Mouse (Mus musculus): ENCODE data around the gene Arl6ip6. TPM values are rescaled to one million over a fixed set of nuclear protein-coding genes. Genes with fewer than 3 reads are reported as not detected.

The Arl6ip6 gene
- total RNA-seq (2021), result 10 to 100 TPM; 11.5 to 14.6 TPM
- long read RNA-seq, experiment 1, transcript Arl6ip6-201 (4 exons, 2,548 nt), result major isoform, 10 of 10 reads
- long read RNA-seq, experiment 1, partial matches to known transcripts, result 0 of 10 reads
- long read RNA-seq, experiment 1, other reads (novel, unspliced or antisense), result 0 of 10 reads
- long read RNA-seq, experiment 2, transcript Arl6ip6-201 (4 exons, 2,548 nt), result major isoform, 11 of 13 reads
- long read RNA-seq, experiment 2, partial matches to known transcripts, result 0 of 13 reads
- long read RNA-seq, experiment 2, other reads (novel, unspliced or antisense), result 2 of 13 reads

DNA sequence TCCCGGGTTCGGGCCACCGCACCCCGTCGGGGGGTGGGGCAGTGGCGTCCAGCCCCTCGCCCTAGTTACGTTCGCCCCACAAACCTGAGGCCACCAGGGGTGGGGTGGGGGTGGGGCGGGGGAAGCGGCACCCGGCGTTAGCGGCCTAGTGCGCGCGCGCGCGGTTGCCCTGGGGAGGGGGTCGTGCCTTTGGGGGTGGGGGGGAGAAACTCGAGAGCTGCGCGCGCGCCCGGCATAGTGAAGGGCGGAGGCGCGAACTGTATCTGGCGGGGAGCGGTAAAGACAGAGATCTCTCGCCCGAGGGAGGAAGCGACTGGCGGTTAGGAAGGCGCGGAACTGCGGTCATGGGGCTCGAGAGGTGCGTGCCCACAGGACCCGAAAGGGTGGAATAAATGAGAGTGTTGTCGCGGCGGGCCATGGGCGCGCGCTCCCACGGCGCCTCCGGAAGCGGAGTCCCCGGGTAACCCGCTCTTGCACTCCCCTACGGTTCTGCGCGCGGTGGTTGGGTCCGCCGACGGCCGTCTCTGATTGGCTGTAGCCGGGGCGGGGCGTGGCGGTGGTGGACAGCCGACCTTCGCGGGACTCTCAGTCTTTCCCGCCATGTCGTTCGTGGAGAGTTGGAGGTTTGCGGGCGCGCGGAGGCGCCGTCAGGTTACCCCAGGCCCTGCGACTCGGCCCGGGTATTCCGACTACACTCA lies at the start of gene Arl6ip6:
Gene Arl6ip6, plus strand, starts transcription at position 204 of the 698 bp plus-strand sequence.
- peak; percentile 98 for DNase-seq

DNA sequence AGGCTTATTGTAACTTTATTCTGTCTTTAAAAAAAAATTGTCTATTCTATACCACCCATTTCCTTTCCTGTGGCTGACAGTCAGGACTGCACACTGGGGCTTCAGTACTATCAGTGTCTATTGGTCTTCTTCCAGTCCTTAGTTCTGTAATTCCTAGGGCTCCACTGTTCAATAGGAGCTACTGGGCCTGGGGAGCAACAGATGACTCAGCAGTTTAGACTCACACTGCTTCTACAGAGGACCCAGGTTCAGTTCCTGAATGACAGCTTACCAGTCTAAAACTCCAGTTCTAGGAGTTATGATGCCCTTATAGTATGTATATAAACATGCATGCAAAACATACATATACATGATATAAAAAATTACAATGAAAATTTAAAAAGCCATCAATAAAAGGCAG lies 44.7 kb upstream of the Arl6ip6 start:
- DNase-seq, result no peak

DNA sequence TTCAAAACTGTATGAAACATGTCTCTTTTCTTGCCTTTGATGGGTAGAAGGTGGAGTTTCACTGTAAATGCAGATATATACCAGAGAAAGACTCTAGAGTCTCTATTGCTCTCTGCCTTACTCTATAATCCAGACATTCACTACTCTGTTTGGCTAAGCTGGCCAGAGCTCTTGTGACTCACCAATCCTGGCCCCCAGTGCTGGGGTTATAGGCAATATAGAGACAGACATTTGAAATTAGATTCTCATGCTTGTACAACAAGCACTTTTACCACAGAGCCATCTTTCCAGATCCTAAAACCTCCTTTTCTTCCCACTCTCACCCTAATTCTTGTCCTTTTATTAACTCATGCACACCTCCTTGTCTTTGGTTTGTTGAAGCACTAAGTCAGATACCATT lies 17.6 kb upstream of the Arl6ip6 start:
- DNase-seq, result no peak

- no peak for DNase-seq
Observed at GRCm38 (mm10) chr2:53178966-53179365, 12.6 kb upstream of the Arl6ip6 start.

GRCm38 (mm10) chr2:53179876-53180275 lies 11.7 kb upstream of the Arl6ip6 start:
- DNase-seq, result no peak

DNA sequence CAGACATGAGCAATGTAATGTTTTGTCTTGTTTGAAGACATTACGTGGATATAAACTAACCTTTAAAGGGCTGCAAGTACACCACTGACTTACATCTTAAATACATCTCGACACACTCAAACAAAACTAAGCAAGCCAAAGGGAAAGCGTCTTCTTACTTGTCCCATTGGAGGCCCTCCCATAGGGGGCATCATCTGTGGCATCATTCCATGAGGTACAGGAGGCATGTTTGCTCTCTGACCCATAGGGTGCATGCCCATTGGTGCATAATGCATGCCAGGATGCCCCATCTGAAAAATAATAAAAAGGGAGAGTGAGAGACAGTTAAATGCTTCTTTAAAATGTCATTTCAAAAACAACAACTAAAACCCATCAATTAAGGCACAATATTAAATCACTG lies 1.7 kb upstream of the Arl6ip6 start:
- DNase-seq, result peak; percentile 9

DNA sequence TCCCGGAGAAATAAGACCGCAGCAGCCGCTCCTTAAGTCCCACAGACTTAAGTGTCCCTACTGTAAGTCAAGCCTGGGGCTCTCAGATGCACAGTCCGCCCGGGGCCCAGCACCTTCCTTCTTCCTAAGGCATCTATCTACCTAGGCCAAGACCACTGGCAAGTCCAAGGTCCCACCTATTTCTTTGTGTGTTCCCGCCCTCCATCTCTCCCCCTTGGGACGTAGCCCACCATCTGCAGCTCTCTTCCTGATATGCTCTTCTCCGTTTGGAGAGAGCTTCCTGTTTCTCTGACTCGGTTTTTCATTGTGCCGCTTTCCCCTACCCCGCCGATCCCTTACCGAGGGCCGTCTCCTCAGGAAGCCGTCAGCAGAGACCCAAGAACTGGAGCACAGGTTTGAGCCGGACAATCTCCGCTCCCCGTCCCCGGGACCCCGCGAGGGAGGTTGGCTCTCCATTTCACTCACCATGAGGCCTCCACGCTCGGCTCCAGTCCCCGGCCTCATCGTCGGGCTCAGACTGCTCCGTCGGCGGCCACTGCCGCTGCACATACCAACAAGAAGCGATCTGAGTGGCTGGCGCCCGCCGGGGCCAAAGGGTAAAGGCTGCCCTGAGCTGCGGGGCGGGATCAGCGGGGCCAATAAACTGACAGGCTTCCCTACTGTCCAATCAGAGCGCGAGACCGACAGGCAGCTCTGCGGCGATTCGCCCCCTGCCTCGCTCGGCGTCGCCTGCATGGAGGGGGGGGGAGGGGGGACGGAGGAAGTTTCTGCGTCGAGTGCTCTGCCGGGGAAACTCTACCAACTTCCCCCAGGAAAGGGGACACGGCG lies 628 bp upstream of the Arl6ip6 start, which contains the start of gene Prpf40a:
Gene Prpf40a, minus strand, starts transcription at position 601 of the 828 bp plus-strand sequence.
- DNase-seq, result peak; percentile 100

DNA sequence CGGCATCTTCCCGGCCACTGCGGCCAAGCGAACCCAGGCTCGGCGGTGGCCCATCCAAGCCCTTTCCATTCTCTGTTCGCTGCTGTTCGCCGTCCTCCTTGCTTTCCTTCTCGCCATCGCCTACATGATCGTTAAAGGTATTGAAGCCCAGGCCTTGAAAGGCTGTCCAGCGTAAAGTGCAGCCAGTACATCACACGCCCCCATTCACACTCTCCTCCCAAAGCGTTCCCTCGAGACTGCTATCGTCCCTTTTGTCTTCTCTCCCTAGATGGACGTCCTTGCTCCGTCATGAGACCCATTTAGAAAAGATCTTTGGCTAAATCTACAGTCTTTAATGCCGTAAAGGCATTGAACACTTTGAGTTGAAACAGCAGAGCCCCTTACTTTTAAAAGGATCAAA lies 860 bp downstream of the Arl6ip6 start:
- no peak for DNase-seq

GRCm38 (mm10) chr2:53196431-53196830 lies 4.9 kb downstream of the Arl6ip6 start:
- DNase-seq, result no peak

DNA sequence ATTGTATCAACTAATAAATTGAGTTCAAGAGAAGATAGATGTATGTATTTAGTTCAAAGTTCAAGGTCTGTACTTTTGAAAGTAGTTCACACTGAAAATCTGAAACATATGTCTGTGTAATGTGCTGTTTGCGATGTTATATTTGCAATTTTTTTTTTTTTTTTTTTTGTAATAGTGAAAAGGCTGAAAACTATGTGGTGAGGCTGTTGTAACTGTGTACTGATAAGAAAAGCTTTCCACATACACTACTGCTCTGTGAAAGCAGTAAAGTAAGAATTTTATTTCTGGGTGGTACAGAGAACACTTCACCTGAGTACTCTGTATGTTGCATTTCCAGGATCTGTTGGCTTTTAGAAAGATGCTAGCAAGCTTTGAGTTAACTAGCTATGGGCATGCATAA lies 7.7 kb downstream of the Arl6ip6 start:
- no peak for DNase-seq

GRCm38 (mm10) chr2:53200164-53200885 lies 8.8 kb downstream of the Arl6ip6 start:
- DNase-seq, result no peak

GRCm38 (mm10) chr2:53204373-53205274 lies 13.1 kb downstream of the Arl6ip6 start:
- DNase-seq, result no peak

DNA sequence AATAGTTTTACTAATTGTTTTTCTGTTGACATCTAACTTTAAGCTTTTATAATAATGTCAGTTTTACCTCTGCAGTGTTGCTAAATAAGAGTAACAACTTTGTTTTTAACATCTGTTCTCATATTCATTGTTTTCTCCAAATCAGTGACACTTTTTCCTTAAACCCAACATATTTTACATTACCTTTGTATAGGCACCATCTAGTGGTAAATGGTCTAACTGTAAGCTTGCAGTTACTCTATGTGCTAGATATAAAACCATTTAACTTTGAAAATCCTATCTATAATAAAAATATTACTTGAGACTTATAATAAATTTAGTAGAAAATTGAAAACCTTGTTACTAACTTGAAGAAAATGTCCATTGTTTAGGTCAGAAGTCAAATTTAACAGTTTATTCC lies 15.2 kb downstream of the Arl6ip6 start:
- DNase-seq, result no peak

DNA sequence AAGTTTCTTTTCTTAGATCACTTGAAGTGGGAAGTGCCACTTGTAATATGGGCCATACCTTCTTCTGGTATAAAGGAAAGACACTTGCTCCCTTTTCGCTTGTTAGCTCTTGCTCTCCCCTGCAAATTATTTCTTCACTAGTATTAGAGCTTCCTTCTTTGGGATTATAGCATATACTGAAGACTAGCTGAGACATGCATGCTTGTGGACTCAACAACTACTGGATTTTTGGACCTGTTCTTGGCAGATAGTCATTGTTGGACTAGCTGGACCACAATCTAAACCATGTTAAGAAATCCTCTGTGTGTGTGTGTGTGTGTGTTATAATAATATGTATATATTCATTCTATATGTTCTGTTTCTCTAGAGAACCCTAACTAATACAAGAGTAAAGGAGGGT lies 22.0 kb downstream of the Arl6ip6 start:
- DNase-seq, result no peak

- no peak for DNase-seq
Observed at GRCm38 (mm10) chr2:53222242-53222641, 30.7 kb downstream of the Arl6ip6 start.

DNA sequence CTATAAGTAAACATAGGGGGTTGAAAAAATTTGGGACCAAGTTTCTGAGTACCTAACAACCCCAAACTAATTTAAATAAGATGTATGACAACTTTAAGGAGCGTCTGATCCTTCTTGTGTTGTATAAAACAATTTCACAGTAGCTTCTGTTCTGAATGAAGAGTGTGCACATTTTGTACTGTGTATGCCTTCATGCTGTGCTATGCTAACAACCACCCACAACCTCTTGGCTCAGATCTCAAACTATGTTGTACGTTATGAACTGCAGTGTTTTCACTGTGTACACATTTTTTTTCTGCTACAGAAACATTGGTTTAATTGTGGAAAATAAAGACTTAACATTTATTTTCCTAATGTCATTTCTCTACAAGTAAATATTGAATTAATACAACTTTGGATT lies 65.5 kb downstream of the Arl6ip6 start:
- DNase-seq, result no peak

Other genes with a start within 250 kb of the Arl6ip6 start
- gene Prpf40a, start 442 bp upstream of the Arl6ip6 start, total RNA-seq (2021), result 10 to 100 TPM; 49.1 to 52.5 TPM

Data from gastrocnemius, postnatal 10 days (tissue).